Mouse (Mus musculus) kidney, adult 8-10 months (tissue): Measurements from ENCODE around the gene Celf1.
"Not testable (repeated sequence)": the region's sequence is repeated elsewhere in the genome, so short reads cannot be mapped to it uniquely, and the experiment has no call there.

Experiments used
- DNase-seq, 2 experiments: peaks; one replicate each; pipeline ENCODE4 v3.0.0; 2022

Celf1 gene

DNA sequence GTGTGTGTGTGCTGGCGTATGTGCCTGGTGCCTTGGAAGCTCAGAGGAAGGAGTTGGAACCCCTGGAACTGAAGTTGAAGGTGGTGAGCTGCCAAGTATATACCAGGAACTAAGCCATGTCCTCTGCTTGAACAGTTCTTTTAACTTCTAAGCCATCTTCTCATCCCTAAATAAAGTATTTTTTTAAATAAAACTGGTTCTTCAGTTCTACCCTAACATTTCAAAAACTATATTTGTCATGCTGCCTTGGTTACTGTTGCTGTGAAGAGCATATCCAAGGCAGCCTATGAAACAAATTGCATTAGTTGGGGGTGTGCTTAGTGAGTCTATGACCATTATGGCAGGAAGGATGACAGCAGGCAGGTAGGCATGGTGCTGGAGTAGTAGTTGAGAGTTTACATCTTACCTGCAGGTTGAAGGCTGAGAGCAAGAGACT lies 84.9 kb downstream of the Celf1 start:
- no peak for DNase-seq

DNA sequence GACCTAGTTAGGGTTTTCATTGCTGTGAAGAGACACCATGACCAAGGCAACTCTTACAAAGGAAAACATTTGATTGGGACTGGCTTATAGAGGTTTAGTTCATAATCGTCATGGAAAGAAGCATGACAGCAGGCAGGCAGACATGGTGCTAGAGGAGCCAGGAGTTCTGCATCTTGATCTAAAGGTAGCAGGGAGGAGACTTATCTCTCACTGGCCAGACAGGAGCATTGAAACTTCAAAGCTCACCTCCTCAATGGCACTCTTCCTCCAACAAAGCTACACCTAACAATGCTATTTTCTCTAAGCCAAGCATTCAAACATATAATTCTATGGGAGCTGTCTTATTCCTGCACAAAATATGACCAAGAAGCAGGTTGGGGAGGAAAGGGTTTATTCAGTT lies 86.3 kb downstream of the Celf1 start:
- no peak for DNase-seq

- peak; percentile 25 to 37 for DNase-seq
Observed at GRCm38 (mm10) chr2:91027391-91028214, 87.4 kb downstream of the Celf1 start.

DNA sequence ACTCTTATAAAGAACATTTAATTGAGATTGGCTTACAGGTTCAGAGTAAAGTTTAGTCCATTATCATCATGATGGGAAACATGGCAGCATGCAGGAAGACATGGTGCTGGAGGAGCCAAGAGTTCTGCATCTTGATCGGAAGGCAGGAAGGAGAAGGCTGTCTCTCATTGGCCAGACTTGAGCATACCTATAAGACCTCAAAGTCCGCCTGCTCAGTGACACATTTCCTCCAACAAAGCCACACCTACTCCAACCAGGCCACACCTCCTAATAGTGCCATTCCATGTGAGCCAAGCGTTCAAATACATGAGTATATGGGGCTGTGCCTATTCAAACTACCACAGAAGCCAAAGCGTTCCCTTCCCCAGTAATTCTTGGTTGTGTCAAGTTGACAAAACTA lies 91.0 kb downstream of the Celf1 start:
- no peak for DNase-seq

GRCm38 (mm10) chr2:91033000-91033399 lies 92.8 kb downstream of the Celf1 start:
- no peak for DNase-seq

GRCm38 (mm10) chr2:91035385-91035784 lies 95.2 kb downstream of the Celf1 start, which contains the start of gene Rapsn:
Gene Rapsn (plus strand): TSS chr2:91035620.
- DNase-seq: peak; percentile 40 to 65

DNA sequence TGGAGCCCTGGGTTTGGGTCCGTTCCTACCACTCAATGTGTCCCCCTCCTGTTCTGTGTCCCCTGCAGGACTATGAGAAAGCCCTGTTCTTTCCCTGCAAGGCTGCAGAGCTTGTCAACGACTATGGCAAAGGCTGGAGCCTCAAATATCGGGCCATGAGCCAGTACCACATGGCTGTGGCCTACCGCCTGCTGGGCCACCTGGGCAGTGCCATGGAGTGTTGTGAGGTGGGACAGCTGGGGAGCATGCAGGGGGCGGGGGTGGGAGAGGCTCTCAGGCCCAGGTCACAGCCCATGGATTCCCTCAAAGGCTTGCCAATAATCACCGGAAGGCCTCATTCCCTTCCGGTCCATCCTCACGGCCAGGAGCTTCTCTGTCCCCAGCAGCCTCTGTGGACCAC lies 101.6 kb downstream of the Celf1 start:
- DNase-seq: no peak

DNA sequence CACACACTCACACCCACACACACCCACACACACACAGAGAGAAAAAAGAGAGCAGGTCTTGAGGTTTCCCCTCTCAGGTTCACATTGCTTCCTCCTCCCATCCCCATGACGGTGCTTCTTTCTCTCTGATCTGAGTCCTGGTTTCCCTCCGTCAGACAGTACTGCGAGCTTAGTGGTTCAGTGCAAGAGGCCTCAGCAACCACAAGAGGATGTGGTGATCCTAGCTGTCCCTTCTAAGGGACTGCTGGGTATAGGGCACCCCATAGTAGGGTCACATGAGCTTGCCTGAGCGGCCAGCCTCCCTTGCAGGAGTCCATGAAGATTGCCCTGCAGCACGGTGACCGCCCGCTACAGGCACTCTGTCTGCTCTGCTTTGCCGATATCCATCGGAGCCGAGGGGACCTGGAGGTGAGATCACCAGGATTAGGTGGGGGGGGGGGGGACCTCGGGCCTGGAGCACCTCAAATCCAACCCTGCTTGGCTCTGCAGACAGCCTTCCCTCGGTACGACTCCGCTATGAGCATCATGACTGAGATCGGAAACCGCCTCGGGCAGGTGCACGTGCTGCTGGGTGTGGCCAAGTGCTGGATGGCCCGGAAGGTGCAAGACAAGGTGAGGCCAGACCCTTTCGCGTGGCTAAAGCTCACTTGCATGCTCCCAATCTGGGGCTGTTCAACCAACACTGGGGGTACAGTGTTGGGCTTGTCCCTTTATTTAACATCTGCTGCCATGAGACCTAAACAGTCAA lies 102.6 kb downstream of the Celf1 start:
- no peak for DNase-seq

DNA sequence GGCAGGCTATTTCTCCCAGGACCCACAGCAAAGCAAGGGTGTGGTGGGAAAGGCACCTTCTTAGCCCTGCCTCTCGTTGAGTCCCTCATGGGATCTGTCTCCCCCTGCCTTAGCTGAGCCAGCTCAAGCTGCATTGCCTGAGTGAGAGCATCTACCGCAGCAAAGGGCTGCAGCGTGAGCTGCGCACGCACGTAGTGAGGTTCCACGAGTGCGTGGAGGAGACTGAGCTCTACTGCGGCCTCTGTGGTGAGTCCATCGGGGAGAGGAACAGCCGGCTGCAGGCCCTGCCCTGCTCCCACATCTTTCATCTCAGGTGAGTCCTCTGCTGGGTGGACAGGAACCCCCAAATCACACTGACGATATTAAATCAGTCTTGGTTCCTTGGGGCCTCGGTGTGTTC lies 104.5 kb downstream of the Celf1 start:
- no peak for DNase-seq

DNA sequence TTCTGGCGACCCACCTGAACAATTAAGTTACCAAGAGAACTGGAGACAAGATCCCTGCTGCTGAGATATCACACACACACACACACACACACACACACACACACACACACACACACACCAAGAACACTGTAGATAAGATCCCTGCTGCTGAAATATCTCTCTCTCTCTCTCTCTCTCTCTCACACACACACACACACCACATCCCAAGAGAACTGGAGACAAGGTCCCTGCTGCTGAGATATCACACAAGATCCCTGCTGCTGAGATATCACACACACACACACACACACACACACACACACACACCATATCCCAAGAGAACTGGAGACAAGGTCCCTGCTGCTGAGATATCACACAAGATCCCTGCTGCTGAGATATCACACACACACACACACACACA lies 105.6 kb downstream of the Celf1 start:
- DNase-seq: not testable (repeated sequence)

DNA sequence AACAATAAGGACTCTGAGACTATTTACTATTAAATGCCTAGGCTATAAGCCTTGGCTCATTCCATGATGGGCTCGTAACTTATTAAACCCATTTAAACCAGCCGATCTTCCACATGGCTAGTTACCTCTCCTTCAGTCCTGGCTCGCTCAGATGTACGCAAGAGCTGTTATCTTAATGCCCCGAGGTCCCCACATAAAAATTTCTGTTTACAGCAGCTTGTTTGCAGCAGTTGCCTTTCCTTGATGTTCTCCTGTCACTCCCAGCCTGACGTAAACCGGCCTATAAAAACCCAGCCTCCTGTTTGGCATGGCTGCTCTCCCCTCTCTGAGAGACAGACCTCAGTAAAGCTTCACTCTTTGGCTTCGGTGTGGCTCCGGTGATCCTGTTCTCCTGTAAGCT lies 107.2 kb downstream of the Celf1 start:
- DNase-seq: peak; percentile 29 to 63

DNA sequence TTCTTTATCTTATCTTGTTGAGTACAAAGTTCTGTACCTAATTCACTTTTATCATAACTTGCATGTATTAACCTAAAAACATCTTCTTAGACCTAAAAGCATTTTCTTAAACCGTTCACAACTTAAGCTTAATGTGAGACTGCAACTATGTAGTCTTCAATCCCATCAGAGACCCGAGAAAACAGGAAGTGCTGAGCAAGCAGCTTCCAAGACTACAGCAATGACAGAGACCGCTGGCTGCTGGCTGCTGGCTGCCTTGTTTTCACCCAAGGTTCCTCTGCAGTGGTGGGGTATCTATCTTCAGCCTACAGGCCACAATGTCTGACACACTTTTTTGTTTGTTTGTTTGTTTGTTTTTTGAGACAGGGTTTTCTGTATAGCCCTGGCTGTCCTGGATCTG lies 111.7 kb downstream of the Celf1 start:
- no peak for DNase-seq

- DNase-seq: no peak
Observed at GRCm38 (mm10) chr2:91052752-91053151, 112.6 kb downstream of the Celf1 start.

DNA sequence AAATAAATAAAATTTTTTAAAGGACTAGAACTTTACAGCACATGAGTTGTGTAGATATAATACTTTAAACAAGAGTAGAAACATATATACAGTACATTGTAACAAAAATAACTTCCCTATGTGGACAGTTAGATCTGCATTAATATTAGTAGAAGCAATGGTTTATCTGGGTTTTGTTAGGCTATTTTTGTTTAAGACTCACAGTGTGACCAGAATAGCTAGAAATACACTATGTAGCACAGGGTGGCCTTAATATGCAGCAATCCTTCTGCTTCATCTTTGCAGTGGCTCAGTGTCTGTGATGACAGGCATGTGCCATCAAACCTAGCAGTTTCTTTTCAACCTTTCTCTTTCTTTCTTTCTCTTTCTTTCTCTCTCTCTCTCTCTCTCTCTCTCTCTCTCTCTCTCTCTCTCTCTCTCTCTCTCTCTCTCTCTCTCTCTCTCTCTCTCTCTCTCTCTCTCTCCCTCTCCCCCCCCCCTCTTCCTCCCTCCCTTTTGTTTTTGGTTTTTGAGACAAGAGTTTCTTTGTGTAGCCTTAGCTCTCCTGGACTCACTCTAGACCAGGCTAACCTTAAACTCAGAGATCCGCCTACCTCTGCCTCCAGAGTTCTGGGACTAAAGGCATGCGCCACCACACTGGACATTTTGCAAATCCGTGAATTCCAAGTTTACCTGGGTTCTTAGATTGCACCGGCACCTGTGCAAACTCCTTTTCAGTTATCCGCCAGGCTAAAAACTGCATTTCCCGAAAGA lies 113.2 kb downstream of the Celf1 start:
- no peak for DNase-seq

DNA sequence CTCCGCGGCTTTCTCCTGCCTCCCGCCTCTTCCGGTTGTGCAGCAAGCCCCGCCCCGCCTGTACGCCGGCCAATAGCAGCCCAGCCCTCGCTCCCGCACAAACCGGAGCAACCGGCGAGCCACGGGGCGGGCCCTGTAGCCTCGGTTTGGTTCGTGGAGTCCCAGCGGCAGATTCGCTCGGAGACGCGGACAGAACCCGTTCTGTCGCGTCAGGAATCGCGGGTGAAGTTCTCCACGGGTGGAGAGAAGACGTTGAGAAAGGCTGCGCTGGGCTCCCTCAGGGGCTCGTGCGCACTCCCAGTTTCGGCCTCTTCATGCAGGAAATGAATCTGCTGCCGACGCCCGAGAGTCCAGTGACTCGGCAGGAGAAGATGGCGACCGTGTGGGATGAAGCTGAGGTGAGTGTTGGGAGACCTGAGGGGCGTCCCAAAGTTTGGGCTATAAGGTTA lies 113.8 kb downstream of the Celf1 start, which contains the start of gene Psmc3:
Psmc3 (plus strand) TSS at position 76 of the 449 bp plus-strand sequence.
- peak; percentile 95 to 96 for DNase-seq

DNA sequence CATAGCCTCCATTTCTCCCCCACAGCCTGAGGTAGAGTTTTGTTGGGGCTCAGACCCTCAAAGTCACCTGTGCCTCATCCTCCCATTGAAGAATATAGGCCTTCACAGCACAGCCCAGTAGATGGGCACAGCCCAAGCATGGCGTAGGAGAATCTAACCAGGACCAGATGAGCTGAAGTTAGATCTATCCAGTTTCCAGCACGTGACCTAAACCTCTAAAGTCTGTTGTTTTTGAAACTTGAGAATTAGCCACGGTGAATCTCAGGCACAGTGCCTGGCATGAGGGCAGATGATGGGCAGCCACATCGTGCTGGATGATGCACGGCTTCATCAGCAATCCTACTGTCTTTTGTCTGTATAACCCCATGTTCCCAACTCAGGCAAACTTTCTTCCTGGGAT lies 118.3 kb downstream of the Celf1 start:
- no peak for DNase-seq

DNA sequence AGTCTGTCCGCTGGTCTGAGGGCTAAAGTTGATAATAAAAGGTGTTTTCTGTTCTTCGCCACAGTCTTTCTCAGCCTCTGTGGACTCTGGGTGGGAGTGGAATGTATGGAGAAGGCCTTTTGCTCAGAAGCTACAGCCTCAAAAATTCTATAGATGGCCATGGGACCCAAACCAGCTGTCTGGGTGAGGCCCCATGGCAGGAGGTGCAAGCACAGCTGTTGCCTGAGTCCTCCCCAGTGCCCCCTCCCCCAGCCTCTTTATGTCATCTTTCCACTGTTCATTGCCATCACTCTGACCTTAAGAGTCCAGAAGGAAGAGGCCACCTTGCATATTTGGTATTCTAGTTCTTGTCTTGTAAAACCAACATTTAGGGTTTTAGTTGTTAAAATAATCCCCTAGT lies 119.2 kb downstream of the Celf1 start:
- DNase-seq: no peak

GRCm38 (mm10) chr2:91060544-91061355 lies 120.6 kb downstream of the Celf1 start:
- peak in 1 of 2 experiments; percentile 50 for DNase-seq

- DNase-seq: peak; percentile 51 to 64
Observed at GRCm38 (mm10) chr2:91061849-91062481, 121.8 kb downstream of the Celf1 start.

DNA sequence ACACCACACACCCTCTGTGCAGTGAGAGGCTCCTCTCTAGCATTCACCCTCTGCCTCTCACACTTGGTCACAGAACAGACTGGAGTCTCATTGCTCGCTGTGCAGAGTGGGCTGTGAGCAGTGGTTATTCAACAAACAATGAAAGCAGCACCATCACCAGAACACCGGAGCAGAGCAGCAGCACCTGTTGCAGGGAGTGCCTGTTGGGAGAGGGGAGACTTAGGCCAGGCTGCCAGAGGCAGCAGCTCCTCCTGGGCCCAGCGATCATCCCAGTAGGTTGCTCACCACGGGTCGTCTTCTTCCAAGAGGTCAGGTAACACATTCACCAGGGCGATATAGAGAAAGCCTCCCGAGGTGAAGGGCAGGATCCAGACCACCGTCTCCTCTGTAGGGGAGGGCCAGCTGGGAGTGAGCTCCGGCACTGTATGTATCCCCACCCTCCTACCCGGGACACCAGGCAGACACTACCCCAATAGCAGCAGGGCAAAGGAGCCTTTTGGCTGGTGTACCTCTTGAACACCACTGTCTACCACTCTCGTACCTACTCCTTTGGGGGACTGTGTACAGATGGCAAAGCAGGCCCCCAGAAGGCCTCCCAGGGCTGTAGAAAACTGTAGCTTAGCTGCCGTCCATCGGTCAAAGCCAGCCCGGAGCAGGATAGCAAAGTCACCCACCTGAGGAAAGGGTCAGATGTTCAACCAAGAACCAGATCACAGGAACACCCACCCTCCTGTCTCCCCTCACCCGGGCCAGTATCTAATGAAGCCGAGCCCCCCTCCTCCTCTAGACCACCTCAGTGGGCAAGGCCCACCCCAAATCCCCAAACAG lies 122.8 kb downstream of the Celf1 start:
- DNase-seq: no peak

DNA sequence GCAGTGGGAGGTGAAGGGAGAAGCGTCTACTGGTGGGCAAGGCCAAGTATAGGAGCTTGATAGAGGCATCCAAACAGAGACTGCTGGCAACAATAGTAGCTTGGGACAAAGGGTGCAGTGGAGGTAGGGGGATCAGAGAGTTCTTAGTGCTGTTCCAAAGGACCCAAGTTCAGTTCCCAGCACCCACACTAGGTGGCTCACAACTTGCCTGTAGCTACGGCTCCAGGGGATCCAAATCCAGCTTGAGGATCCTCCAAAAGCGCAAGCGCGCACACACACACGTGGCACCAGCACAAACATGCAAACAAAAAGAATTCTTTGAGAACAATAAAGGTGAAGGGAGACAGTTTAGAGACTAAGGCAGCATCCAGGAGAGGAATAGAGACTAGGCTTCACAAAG lies 124.0 kb downstream of the Celf1 start:
- DNase-seq: no peak
